Mouse (Mus musculus): ENCODE results near the gene Chpt1. TPM values are rescaled to one million over a fixed set of nuclear protein-coding genes. Genes with fewer than 3 reads are reported as not detected.

Chpt1 gene
- polyA plus RNA-seq (2014; fragmentation: Nextera tagmentation; extraction: Ambion mirVana), result 26.2 and 26.5 TPM in 2 replicates

DNA sequence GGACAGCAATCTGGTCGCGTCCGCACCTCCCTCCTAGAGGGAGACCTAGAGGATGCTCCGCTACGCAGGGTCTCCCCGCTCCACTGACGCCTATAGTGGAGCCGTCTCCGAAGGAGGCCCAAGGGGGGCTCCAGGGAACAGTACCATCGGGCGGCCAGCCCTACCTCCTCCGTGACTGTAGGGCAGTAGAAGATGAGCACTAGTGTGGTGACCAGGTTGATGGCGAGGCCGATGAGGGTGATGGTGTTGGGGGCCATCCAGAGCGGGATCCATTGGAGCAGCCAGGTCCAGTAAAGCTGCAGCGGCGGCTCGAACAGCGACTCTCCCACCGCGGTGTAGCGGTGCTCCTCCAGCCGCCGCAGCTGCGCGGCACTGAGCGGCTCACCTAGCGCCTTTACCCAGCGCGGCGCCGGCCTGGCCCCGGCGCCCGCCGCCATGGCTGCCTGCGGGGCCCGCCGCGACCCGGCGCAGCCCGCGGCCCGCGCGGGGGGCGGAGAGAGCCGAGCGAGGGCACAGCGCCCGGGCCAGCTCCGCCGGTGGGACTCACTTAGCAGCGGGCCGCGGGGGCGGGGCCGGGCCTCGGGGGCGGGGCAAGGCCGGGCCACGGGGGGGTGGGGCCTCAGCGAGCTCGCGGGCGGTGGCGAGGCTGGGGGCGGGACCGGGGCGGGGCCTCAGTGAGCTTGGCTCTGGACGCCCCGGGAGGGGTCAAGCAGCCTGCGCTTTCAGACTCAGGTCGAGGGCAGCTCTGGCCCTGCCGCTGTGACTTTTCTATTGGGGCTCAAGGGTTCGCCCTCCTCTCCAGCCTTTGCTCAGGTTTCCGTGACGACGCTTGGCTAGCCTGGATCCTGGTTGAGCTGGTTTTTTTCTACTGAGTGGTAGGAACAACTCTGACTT, at the start of gene Chpt1:
Chpt1 (minus strand) TSS at position 653 of the 894 bp plus-strand sequence.
- H3K9me3 ChIP-seq (ENCODE audit: control insufficient read depth, low read length), result no peaks in the 10 kb centered on the region
- 0 out of 2 replicates have a peak within 1 kb of the TSS, but pooled peaks have one; percentile 12 for H3K27ac ChIP-seq (replicated peaks; ENCODE audit: low read depth, low read length)
- H3K4me1 ChIP-seq (ENCODE audit: control insufficient read depth, insufficient read depth, low read length), result 0 out of 2 replicates have a peak, but pooled peaks cover 2% of the 10 kb centered on the region
- H3K4me3 ChIP-seq (ENCODE audit: low read depth, low read length), result peak within 1 kb of the TSS; percentile 59
- peak within 1 kb of the TSS; percentile 79 for H3K9ac ChIP-seq (ENCODE audit: low read length)
- peak; percentile 93 for ATAC-seq (ENCODE audit: insufficient number of reproducible peaks, low FRiP score, low TSS enrichment, low read depth)
- WGBS, result 0% methylated on average over 38 of the region's 80 CpGs
- H3K27me3 ChIP-seq (ENCODE audit: control insufficient read depth, insufficient read depth, low read length), result no peaks in the 10 kb centered on the region
- DNase-seq (ENCODE audit: low spot score), result peak; percentile 90
- H3K36me3 ChIP-seq (ENCODE audit: control insufficient read depth, insufficient read depth, low read length), result no peaks in the 10 kb centered on the region
- peak within 1 kb of the TSS; percentile 80 for H3K4me2 ChIP-seq (ENCODE audit: low read depth, severe bottlenecking)

DNA sequence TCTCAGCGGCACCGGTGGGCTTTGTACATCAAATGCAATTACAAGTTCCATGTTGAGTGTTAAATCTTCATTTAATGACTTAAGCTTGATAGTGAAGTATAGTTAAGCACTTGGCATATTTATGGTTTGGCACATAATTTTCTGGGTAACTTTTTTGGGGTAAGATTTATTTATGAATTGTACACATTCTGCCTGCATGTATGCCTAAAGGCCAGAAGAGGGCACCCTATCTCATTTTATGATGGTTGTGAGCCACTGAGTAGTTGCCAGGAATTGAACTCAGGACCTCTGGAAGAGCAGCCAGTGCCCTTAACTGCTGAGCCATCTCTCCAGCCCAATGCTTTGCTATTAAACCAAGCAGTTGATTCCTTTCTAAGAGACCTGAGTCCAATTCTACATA, 48.9 kb upstream of the Chpt1 start:
- WGBS, result 95% methylated on average over 2 of the region's 2 CpGs
- no peaks in the 10 kb centered on the region for H3K4me1 ChIP-seq (ENCODE audit: control insufficient read depth, insufficient read depth, low read length)
- no peak overlapping the region for H3K27ac ChIP-seq (replicated peaks; ENCODE audit: low read depth, low read length)
- no peaks in the 10 kb centered on the region for H3K36me3 ChIP-seq (ENCODE audit: control insufficient read depth, insufficient read depth, low read length)
- H3K4me2 ChIP-seq (ENCODE audit: low read depth, severe bottlenecking), result no peak overlapping the region
- ATAC-seq (ENCODE audit: insufficient number of reproducible peaks, low FRiP score, low TSS enrichment, low read depth), result no peak
- H3K4me3 ChIP-seq (ENCODE audit: low read depth, low read length), result no peak overlapping the region
- no peak for DNase-seq (ENCODE audit: low spot score)
- H3K9me3 ChIP-seq (ENCODE audit: control insufficient read depth, low read length), result no peaks in the 10 kb centered on the region
- no peak overlapping the region for H3K9ac ChIP-seq (ENCODE audit: low read length)
- no peaks in the 10 kb centered on the region for H3K27me3 ChIP-seq (ENCODE audit: control insufficient read depth, insufficient read depth, low read length)

- Histone ChIP-seq H3K27ac (replicated peaks; ENCODE audit: low read depth, low read length) (no peak overlapping the region), H3K9me3 (ENCODE audit: control insufficient read depth, low read length) (no peaks in the 10 kb centered on the region), H3K36me3 (ENCODE audit: control insufficient read depth, insufficient read depth, low read length) (no peaks in the 10 kb centered on the region), H3K4me1 (ENCODE audit: control insufficient read depth, insufficient read depth, low read length) (no peaks in the 10 kb centered on the region), H3K4me3 (ENCODE audit: low read depth, low read length) (no peak overlapping the region), H3K9ac (ENCODE audit: low read length) (no peak overlapping the region), H3K27me3 (ENCODE audit: control insufficient read depth, insufficient read depth, low read length) (no peaks in the 10 kb centered on the region), H3K4me2 (ENCODE audit: low read depth, severe bottlenecking) (no peak overlapping the region)
- ATAC-seq (ENCODE audit: insufficient number of reproducible peaks, low FRiP score, low TSS enrichment, low read depth), result no peak
- WGBS, result 81% methylated on average over 3 of the region's 3 CpGs
- no peak for DNase-seq (ENCODE audit: low spot score)
Observed at GRCm38 (mm10) chr10:88550225-88550624, 46.4 kb upstream of the Chpt1 start.

DNA sequence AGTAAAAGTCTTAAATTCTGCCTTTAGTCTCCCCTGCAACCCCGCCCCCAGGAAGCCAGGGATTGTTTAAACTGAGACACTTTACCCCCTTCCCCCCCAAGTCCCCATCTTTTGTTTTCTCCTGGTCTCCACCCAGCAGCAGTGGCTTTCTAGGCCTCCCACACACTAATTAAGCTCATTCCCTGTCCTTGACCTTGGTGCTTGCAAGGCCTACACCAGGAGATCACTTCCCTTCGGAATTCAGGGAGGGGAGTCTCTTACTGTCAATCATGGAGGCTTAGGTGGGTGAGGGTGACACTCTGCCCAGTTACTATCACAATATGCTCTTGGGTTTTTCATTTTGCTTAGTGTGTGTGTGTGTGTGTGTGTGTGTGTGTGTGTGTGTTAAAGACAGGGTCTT, 43.8 kb upstream of the Chpt1 start:
- no peak overlapping the region for H3K4me3 ChIP-seq (ENCODE audit: low read depth, low read length)
- H3K4me1 ChIP-seq (ENCODE audit: control insufficient read depth, insufficient read depth, low read length), result no peaks in the 10 kb centered on the region
- no peaks in the 10 kb centered on the region for H3K36me3 ChIP-seq (ENCODE audit: control insufficient read depth, insufficient read depth, low read length)
- H3K9me3 ChIP-seq (ENCODE audit: control insufficient read depth, low read length), result 0 out of 2 replicates have a peak, but pooled peaks cover 2% of the 10 kb centered on the region
- no peak for DNase-seq (ENCODE audit: low spot score)
- H3K27ac ChIP-seq (replicated peaks; ENCODE audit: low read depth, low read length), result no peak overlapping the region
- 45% methylated on average over 2 of the region's 2 CpGs for WGBS
- H3K9ac ChIP-seq (ENCODE audit: low read length), result no peak overlapping the region
- H3K27me3 ChIP-seq (ENCODE audit: control insufficient read depth, insufficient read depth, low read length), result no peaks in the 10 kb centered on the region
- no peak overlapping the region for H3K4me2 ChIP-seq (ENCODE audit: low read depth, severe bottlenecking)
- no peak for ATAC-seq (ENCODE audit: insufficient number of reproducible peaks, low FRiP score, low TSS enrichment, low read depth)

DNA sequence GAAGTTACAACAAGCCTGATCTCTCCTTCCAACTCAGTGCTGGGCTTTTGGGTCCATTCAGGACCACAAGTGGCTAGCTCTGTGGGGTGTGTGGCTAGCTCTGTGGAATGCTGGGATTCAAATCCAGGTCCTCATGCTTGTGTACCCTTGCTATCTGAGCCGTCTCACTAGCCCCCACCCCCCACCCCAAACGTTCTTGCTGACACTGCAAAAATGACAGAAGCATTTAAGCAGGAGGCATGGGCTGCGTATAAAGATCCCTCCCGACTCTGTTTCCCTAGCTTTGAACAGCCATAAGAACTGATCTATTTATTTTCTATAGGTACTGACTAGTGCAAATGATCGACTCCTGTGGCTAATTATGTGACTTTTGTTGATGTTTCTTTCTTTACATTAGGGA, 26.8 kb upstream of the Chpt1 start:
- no peak overlapping the region for H3K9ac ChIP-seq (ENCODE audit: low read length)
- H3K4me1 ChIP-seq (ENCODE audit: control insufficient read depth, insufficient read depth, low read length), result no peaks in the 10 kb centered on the region
- H3K4me3 ChIP-seq (ENCODE audit: low read depth, low read length), result no peak overlapping the region
- WGBS, result 75% methylated on average over 5 of the region's 5 CpGs
- no peak for DNase-seq (ENCODE audit: low spot score)
- H3K36me3 ChIP-seq (ENCODE audit: control insufficient read depth, insufficient read depth, low read length), result no peaks in the 10 kb centered on the region
- H3K27ac ChIP-seq (replicated peaks; ENCODE audit: low read depth, low read length), result no peak overlapping the region
- no peak overlapping the region for H3K4me2 ChIP-seq (ENCODE audit: low read depth, severe bottlenecking)
- no peaks in the 10 kb centered on the region for H3K27me3 ChIP-seq (ENCODE audit: control insufficient read depth, insufficient read depth, low read length)
- ATAC-seq (ENCODE audit: insufficient number of reproducible peaks, low FRiP score, low TSS enrichment, low read depth), result no peak
- no peaks in the 10 kb centered on the region for H3K9me3 ChIP-seq (ENCODE audit: control insufficient read depth, low read length)

GRCm38 (mm10) chr10:88524016-88524415, 20.1 kb upstream of the Chpt1 start:
- Histone ChIP-seq H3K4me3 (ENCODE audit: low read depth, low read length) (no peak overlapping the region), H3K9me3 (ENCODE audit: control insufficient read depth, low read length) (no peaks in the 10 kb centered on the region), H3K36me3 (ENCODE audit: control insufficient read depth, insufficient read depth, low read length) (no peaks in the 10 kb centered on the region), H3K9ac (ENCODE audit: low read length) (no peak overlapping the region), H3K27ac (replicated peaks; ENCODE audit: low read depth, low read length) (no peak overlapping the region), H3K4me2 (ENCODE audit: low read depth, severe bottlenecking) (no peak overlapping the region), H3K27me3 (ENCODE audit: control insufficient read depth, insufficient read depth, low read length) (no peaks in the 10 kb centered on the region), H3K4me1 (ENCODE audit: control insufficient read depth, insufficient read depth, low read length) (no peaks in the 10 kb centered on the region)
- 77% methylated on average over 2 of the region's 2 CpGs for WGBS
- ATAC-seq (ENCODE audit: insufficient number of reproducible peaks, low FRiP score, low TSS enrichment, low read depth), result no peak
- DNase-seq (ENCODE audit: low spot score), result no peak

DNA sequence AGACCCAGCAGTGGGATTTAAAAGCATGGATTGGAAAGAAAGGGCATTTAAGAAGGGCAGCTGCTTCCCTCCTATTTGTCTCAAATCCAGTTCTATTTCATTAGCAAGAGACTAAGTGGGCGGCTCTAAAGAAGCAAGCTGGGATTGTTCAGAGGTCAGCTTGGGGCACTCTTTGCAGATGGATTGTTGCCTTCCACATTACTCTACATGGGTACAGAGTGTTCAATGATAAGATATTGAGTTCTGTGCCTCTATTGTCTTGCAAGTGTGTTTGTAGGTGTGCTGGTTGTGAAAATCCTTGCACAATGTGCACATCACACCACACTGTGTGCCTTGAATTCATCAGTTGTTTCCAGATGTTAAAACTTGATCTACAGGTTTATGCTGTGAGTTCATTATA, 19.3 kb upstream of the Chpt1 start:
- no peaks in the 10 kb centered on the region for H3K36me3 ChIP-seq (ENCODE audit: control insufficient read depth, insufficient read depth, low read length)
- no peaks in the 10 kb centered on the region for H3K9me3 ChIP-seq (ENCODE audit: control insufficient read depth, low read length)
- H3K27ac ChIP-seq (replicated peaks; ENCODE audit: low read depth, low read length), result no peak overlapping the region
- H3K4me1 ChIP-seq (ENCODE audit: control insufficient read depth, insufficient read depth, low read length), result no peaks in the 10 kb centered on the region
- no peak overlapping the region for H3K4me3 ChIP-seq (ENCODE audit: low read depth, low read length)
- ATAC-seq (ENCODE audit: insufficient number of reproducible peaks, low FRiP score, low TSS enrichment, low read depth), result no peak
- H3K9ac ChIP-seq (ENCODE audit: low read length), result no peak overlapping the region
- H3K4me2 ChIP-seq (ENCODE audit: low read depth, severe bottlenecking), result no peak overlapping the region
- no peak for DNase-seq (ENCODE audit: low spot score)
- H3K27me3 ChIP-seq (ENCODE audit: control insufficient read depth, insufficient read depth, low read length), result no peaks in the 10 kb centered on the region
- 88% methylated on average over 1 of the region's 1 CpGs for WGBS

GRCm38 (mm10) chr10:88522795-88523194, 18.9 kb upstream of the Chpt1 start:
- WGBS, result 84% methylated on average over 8 of the region's 8 CpGs
- no peak overlapping the region for H3K27ac ChIP-seq (replicated peaks; ENCODE audit: low read depth, low read length)
- DNase-seq (ENCODE audit: low spot score) (no peak), ATAC-seq (ENCODE audit: insufficient number of reproducible peaks, low FRiP score, low TSS enrichment, low read depth) (no peak)
- no peak overlapping the region for H3K4me2 ChIP-seq (ENCODE audit: low read depth, severe bottlenecking)
- no peaks in the 10 kb centered on the region for H3K27me3 ChIP-seq (ENCODE audit: control insufficient read depth, insufficient read depth, low read length)
- no peak overlapping the region for H3K4me3 ChIP-seq (ENCODE audit: low read depth, low read length)
- no peaks in the 10 kb centered on the region for H3K36me3 ChIP-seq (ENCODE audit: control insufficient read depth, insufficient read depth, low read length)
- H3K9me3 ChIP-seq (ENCODE audit: control insufficient read depth, low read length), result no peaks in the 10 kb centered on the region
- H3K9ac ChIP-seq (ENCODE audit: low read length), result no peak overlapping the region
- H3K4me1 ChIP-seq (ENCODE audit: control insufficient read depth, insufficient read depth, low read length), result no peaks in the 10 kb centered on the region
